Mouse (Mus musculus) erythroblast, embryonic 14.5 days (primary cell): ENCODE measurements at regions not wholly inside any gene's neighbourhood (a gene's known extent, or its start where the extent isn't known, plus 50 kb on each side); places are given as distances from the start of the nearest gene placed in this dataset.

Experiments
- GATA1 ChIP-seq: IDR thresholded peaks from 2 replicates; pipeline ENCODE4 v1.6.1; 2012; ENCODE audit warnings: low read length, inconsistent platforms, mixed read lengths
- TAL1 ChIP-seq: IDR thresholded peaks from 3 replicates; pipeline ENCODE4 v1.6.1; 2012; ENCODE audit warnings: low read length, inconsistent platforms, mixed read lengths

GRCm38 (mm10) chr12:114587227-114587626, 1043.5 kb downstream of the Adam6a start:
- TF ChIP-seq GATA1 (no peak), TAL1 (no peak)
